Mouse (Mus musculus): Measurements from ENCODE around the gene Sgca.
A peak's percentile ranks its signal among the peaks of the same experiment; 100 is the strongest.

Gene Sgca

GRCm38 (mm10) chr11:94942282-94943023 lies 33.7 kb downstream of the Sgca start:
- DNase-seq = peak in 1 of 2 experiments; percentile 45

GRCm38 (mm10) chr11:94941776-94942175 lies 34.4 kb downstream of the Sgca start:
- DNase-seq = no peak

GRCm38 (mm10) chr11:94941121-94941520 lies 35.0 kb downstream of the Sgca start:
- DNase-seq = no peak

GRCm38 (mm10) chr11:94939280-94939679 lies 36.8 kb downstream of the Sgca start:
- peak; percentile 25 to 69 for DNase-seq

GRCm38 (mm10) chr11:94938296-94938695 lies 37.8 kb downstream of the Sgca start:
- no peak for DNase-seq

GRCm38 (mm10) chr11:94937787-94938186 lies 38.3 kb downstream of the Sgca start:
- no peak for DNase-seq

GRCm38 (mm10) chr11:94937335-94937781 lies 38.8 kb downstream of the Sgca start:
- DNase-seq = no peak

- peak; percentile 59 to 83 for DNase-seq
These were observed 39.3 kb downstream of the Sgca start for GRCm38 (mm10) chr11:94936851-94937295.

GRCm38 (mm10) chr11:94936045-94936444 lies 40.1 kb downstream of the Sgca start, which contains the start of gene Col1a1:
TSS of gene Col1a1 (plus strand) at chr11:94936224.
- DNase-seq = no peak

- DNase-seq = no peak
These were observed 41.6 kb downstream of the Sgca start for GRCm38 (mm10) chr11:94934526-94934925.

- DNase-seq = no peak
These were observed 42.5 kb downstream of the Sgca start for GRCm38 (mm10) chr11:94933584-94933983.

GRCm38 (mm10) chr11:94930151-94930550 lies 46.0 kb downstream of the Sgca start:
- DNase-seq = no peak

GRCm38 (mm10) chr11:94929599-94929998 lies 46.5 kb downstream of the Sgca start:
- no peak for DNase-seq

- peak; percentile 23 to 24 for DNase-seq
These were observed 47.3 kb downstream of the Sgca start for GRCm38 (mm10) chr11:94928820-94929219.

- DNase-seq = no peak
These were observed 48.3 kb downstream of the Sgca start for GRCm38 (mm10) chr11:94927771-94928291.

GRCm38 (mm10) chr11:94926431-94926830 lies 49.7 kb downstream of the Sgca start:
- DNase-seq = no peak

- no peak for DNase-seq
These were observed 51.1 kb downstream of the Sgca start for GRCm38 (mm10) chr11:94924977-94925376.

- DNase-seq = no peak
These were observed 55.1 kb downstream of the Sgca start for GRCm38 (mm10) chr11:94920996-94921401.

GRCm38 (mm10) chr11:94917717-94918116 lies 58.4 kb downstream of the Sgca start:
- no peak for DNase-seq

GRCm38 (mm10) chr11:94916477-94916876 lies 59.6 kb downstream of the Sgca start:
- no peak for DNase-seq

- no peak for DNase-seq
These were observed 60.3 kb downstream of the Sgca start for GRCm38 (mm10) chr11:94915675-94916403.

GRCm38 (mm10) chr11:94913302-94914090 lies 62.6 kb downstream of the Sgca start:
- DNase-seq = no peak

Data from spleen, adult 18-20 months (tissue).